Mouse (Mus musculus): Measurements from ENCODE around the gene Tmem26. TPM values are rescaled to one million over a fixed set of nuclear protein-coding genes. Genes with fewer than 3 reads are reported as not detected.

Tmem26 gene
- polyA plus RNA-seq (2016; fragmentation: Nextera tagmentation; extraction: Ambion mirVana), result 2.7 and 5.0 TPM in 2 replicates

GRCm38 (mm10) chr10:68723568-68724360, at the start of gene Tmem26:
Gene Tmem26, plus strand, starts transcription at chr10:68723646.
- Histone ChIP-seq H3K27ac (peak within 1 kb of the TSS; percentile 71), H3K36me3 (no peaks in the 10 kb centered on the region), H3K4me3 (peak within 1 kb of the TSS; percentile 65), H3K9me3 (no peaks in the 10 kb centered on the region), H3K27me3 (ENCODE audit: insufficient read depth, poor library complexity, severe bottlenecking) (peaks cover 28% of the 10 kb centered on the region), H3K4me1 (replicated peaks) (peaks cover 19% of the 10 kb centered on the region)
- DNase-seq (ENCODE audit: low spot score), result peak; percentile 51
- WGBS, result under 1% methylated on average over 32 of the region's 32 CpGs

DNA sequence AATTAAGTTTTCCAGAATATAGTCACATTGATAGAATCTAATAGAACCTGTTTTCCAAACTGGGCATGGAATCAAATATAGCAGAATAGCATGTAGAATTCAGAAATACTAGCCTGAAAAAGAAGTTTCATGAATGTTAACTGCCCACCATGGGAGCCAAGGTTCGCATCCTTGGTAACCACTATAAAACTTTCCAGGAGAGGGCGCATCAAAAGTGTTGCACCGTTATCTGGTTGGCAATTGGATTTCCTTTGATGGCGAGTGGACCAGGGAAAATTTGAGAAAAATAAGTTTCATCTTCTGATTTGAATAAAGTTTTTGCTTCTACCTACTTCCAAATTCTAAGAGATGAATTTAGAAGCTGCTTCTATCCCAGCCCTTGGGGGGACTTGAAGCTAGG, 44.8 kb upstream of the Tmem26 start:
- WGBS, result 63% methylated on average over 4 of the region's 4 CpGs
- H3K4me3 ChIP-seq, result no peak overlapping the region
- no peaks in the 10 kb centered on the region for H3K9me3 ChIP-seq
- no peak for DNase-seq (ENCODE audit: low spot score)
- H3K4me1 ChIP-seq (replicated peaks), result no peaks in the 10 kb centered on the region
- H3K36me3 ChIP-seq, result no peaks in the 10 kb centered on the region
- no peak overlapping the region for H3K27ac ChIP-seq
- no peaks in the 10 kb centered on the region for H3K27me3 ChIP-seq (ENCODE audit: insufficient read depth, poor library complexity, severe bottlenecking)

GRCm38 (mm10) chr10:68681233-68681632, 42.2 kb upstream of the Tmem26 start:
- 88% methylated on average over 4 of the region's 4 CpGs for WGBS
- Histone ChIP-seq H3K27me3 (ENCODE audit: insufficient read depth, poor library complexity, severe bottlenecking) (no peaks in the 10 kb centered on the region), H3K9me3 (no peaks in the 10 kb centered on the region), H3K36me3 (no peaks in the 10 kb centered on the region), H3K4me1 (replicated peaks) (no peaks in the 10 kb centered on the region), H3K4me3 (no peak overlapping the region), H3K27ac (no peak overlapping the region)
- no peak for DNase-seq (ENCODE audit: low spot score)

GRCm38 (mm10) chr10:68685510-68685909, 37.9 kb upstream of the Tmem26 start:
- Histone ChIP-seq H3K4me3 (no peak overlapping the region), H3K27me3 (ENCODE audit: insufficient read depth, poor library complexity, severe bottlenecking) (no peaks in the 10 kb centered on the region), H3K27ac (no peak overlapping the region), H3K4me1 (replicated peaks) (no peaks in the 10 kb centered on the region), H3K9me3 (no peaks in the 10 kb centered on the region), H3K36me3 (no peaks in the 10 kb centered on the region)
- DNase-seq (ENCODE audit: low spot score), result no peak

DNA sequence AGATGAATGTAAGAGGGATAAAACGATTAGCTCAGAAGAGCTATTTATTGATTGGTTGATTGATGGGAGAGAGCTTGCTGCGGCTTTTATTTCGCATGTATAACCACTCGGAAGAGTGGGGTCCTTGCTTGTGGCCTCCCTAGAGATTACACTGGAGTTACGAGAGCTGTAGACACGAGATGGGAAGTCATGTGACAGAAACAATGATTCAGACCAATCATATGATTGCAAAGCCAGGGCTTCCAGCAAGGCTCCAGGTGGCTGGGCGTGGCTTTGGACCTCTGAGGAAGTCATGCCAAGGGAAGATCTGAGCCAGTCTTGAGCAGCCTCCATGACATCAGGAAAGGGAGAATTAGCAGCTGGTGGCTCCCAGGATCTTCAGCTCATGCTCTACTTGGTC, 32.3 kb upstream of the Tmem26 start:
- Histone ChIP-seq H3K36me3 (no peaks in the 10 kb centered on the region), H3K27ac (no peak overlapping the region), H3K9me3 (no peaks in the 10 kb centered on the region), H3K4me3 (no peak overlapping the region), H3K4me1 (replicated peaks) (no peaks in the 10 kb centered on the region), H3K27me3 (ENCODE audit: insufficient read depth, poor library complexity, severe bottlenecking) (no peaks in the 10 kb centered on the region)
- 83% methylated on average over 7 of the region's 7 CpGs for WGBS
- no peak for DNase-seq (ENCODE audit: low spot score)

- Histone ChIP-seq H3K36me3 (no peaks in the 10 kb centered on the region), H3K4me1 (replicated peaks) (no peaks in the 10 kb centered on the region), H3K27ac (no peak overlapping the region), H3K4me3 (no peak overlapping the region), H3K9me3 (no peaks in the 10 kb centered on the region), H3K27me3 (ENCODE audit: insufficient read depth, poor library complexity, severe bottlenecking) (no peaks in the 10 kb centered on the region)
- 92% methylated on average over 1 of the region's 1 CpGs for WGBS
- DNase-seq (ENCODE audit: low spot score), result no peak
These were observed 31.0 kb upstream of the Tmem26 start for GRCm38 (mm10) chr10:68692401-68692800.

GRCm38 (mm10) chr10:68695760-68696336, 27.6 kb upstream of the Tmem26 start:
- no peaks in the 10 kb centered on the region for H3K36me3 ChIP-seq
- no peaks in the 10 kb centered on the region for H3K27me3 ChIP-seq (ENCODE audit: insufficient read depth, poor library complexity, severe bottlenecking)
- DNase-seq (ENCODE audit: low spot score), result no peak
- H3K9me3 ChIP-seq, result no peaks in the 10 kb centered on the region
- H3K27ac ChIP-seq, result no peak overlapping the region
- no peak overlapping the region for H3K4me3 ChIP-seq
- no peaks in the 10 kb centered on the region for H3K4me1 ChIP-seq (replicated peaks)

GRCm38 (mm10) chr10:68704268-68704667, 19.2 kb upstream of the Tmem26 start:
- Histone ChIP-seq H3K9me3 (0 out of 2 replicates have a peak, but pooled peaks cover 2% of the 10 kb centered on the region), H3K4me3 (no peak overlapping the region), H3K4me1 (replicated peaks) (no peaks in the 10 kb centered on the region), H3K27me3 (ENCODE audit: insufficient read depth, poor library complexity, severe bottlenecking) (no peaks in the 10 kb centered on the region), H3K36me3 (no peaks in the 10 kb centered on the region), H3K27ac (no peak overlapping the region)
- DNase-seq (ENCODE audit: low spot score), result no peak
- 81% methylated on average over 2 of the region's 2 CpGs for WGBS

DNA sequence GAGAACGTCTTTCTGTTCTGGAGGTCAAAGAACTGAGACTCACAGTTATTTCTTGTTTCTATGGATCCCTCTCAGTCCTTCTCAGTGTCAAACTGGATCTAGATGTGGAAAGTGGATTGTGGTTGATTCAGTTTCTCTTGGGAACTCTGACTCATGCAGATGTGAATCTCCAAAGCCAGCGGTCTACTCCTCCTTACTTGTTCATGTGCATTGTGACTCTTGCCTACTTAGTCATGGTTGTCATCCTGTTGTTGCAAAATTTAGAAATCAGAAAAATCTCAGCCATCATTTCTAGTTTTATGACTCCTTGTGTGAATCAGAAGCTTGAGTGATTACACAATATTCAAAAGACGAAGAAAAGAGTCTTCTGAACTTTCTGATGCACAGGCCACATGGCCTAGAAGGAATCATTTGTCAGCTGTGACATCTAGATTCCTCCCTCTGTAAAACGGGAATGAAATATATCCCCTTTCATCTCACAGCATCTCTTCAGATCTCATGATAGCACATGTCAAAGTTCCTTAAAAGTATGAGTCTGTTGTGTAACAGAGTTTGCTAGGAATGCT, 17.9 kb upstream of the Tmem26 start:
- Histone ChIP-seq H3K9me3 (0 out of 2 replicates have a peak, but pooled peaks cover 2% of the 10 kb centered on the region), H3K36me3 (no peaks in the 10 kb centered on the region), H3K27ac (no peak overlapping the region), H3K4me3 (no peak overlapping the region), H3K4me1 (replicated peaks) (no peaks in the 10 kb centered on the region), H3K27me3 (ENCODE audit: insufficient read depth, poor library complexity, severe bottlenecking) (no peaks in the 10 kb centered on the region)
- DNase-seq (ENCODE audit: low spot score), result no peak
- WGBS, result 88% methylated on average over 4 of the region's 4 CpGs

DNA sequence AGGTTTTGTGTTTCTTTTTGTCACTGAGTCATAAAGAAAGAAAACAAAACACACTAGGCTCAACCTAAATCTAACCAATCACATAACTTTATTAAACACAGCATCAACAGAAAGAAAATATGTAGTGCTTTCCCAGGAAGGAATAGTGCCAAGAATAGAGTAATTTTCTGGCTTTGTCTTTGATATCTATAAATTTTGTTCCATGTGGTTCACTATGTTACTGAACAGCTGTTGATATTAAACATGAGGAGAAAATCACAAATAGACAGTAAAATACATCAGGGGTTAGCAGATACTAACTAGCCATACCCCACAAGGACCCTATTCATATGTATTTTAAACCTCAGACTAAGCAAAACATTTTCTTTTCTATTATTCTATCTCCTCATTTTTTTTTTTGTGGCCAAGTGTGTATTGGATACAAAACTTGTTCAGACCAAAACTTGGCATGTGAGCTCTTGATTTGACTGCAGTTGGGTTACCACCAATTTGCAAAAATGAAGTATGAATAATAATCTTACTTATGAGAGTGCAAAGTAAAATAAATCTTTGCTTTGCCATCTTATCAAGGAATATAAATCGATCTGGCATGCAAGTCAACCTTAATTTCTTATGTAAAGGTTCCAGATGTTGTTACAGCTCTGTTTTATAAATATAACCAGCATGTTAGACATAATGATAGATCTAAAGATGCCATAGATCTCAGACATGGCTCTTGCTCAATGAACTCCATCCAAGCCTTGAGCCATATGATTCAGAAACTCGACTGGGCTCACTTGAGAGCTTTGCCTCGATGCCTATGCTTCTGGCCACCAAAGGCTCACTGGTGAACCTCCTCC, 16.2 kb upstream of the Tmem26 start:
- Histone ChIP-seq H3K27ac (no peak overlapping the region), H3K4me3 (no peak overlapping the region), H3K27me3 (ENCODE audit: insufficient read depth, poor library complexity, severe bottlenecking) (no peaks in the 10 kb centered on the region), H3K36me3 (no peaks in the 10 kb centered on the region), H3K9me3 (0 out of 2 replicates have a peak, but pooled peaks cover 2% of the 10 kb centered on the region), H3K4me1 (replicated peaks) (no peaks in the 10 kb centered on the region)
- 86% methylated on average over 3 of the region's 3 CpGs for WGBS
- DNase-seq (ENCODE audit: low spot score), result no peak

- DNase-seq (ENCODE audit: low spot score), result no peak
- H3K36me3 ChIP-seq, result no peaks in the 10 kb centered on the region
- no peaks in the 10 kb centered on the region for H3K4me1 ChIP-seq (replicated peaks)
- no peak overlapping the region for H3K4me3 ChIP-seq
- no peak overlapping the region for H3K27ac ChIP-seq
- no peaks in the 10 kb centered on the region for H3K9me3 ChIP-seq
- no peaks in the 10 kb centered on the region for H3K27me3 ChIP-seq (ENCODE audit: insufficient read depth, poor library complexity, severe bottlenecking)
- 78% methylated on average over 2 of the region's 2 CpGs for WGBS
These were observed 10.5 kb upstream of the Tmem26 start for GRCm38 (mm10) chr10:68712926-68713325.

GRCm38 (mm10) chr10:68714302-68714701, 9.1 kb upstream of the Tmem26 start:
- Histone ChIP-seq H3K27me3 (ENCODE audit: insufficient read depth, poor library complexity, severe bottlenecking) (no peaks in the 10 kb centered on the region), H3K4me3 (no peak overlapping the region), H3K36me3 (no peaks in the 10 kb centered on the region), H3K4me1 (replicated peaks) (no peaks in the 10 kb centered on the region), H3K9me3 (no peaks in the 10 kb centered on the region), H3K27ac (no peak overlapping the region)
- no peak for DNase-seq (ENCODE audit: low spot score)
- 81% methylated on average over 3 of the region's 3 CpGs for whole genome bisulfite sequencing

All from hindbrain, embryonic 10.5 days (tissue).